Mouse (Mus musculus) central nervous system, embryonic 14 days (tissue): ENCODE data around the gene Scube3. TPM values are rescaled to one million over a fixed set of nuclear protein-coding genes. Genes with fewer than 3 reads are reported as not detected.

Experiments used
- polyA plus RNA-seq: library from polyadenylated mRNA; depleted of rRNA; stranded (reverse); fragments of >200 nt; gene quantifications from 2 replicates; pipeline ENCODE4 v1.2.3, GENCODE M21; 2012; rRNA removed

Scube3 gene
- polyA plus RNA-seq = 19.3 and 25.1 TPM in 2 replicates

GRCm38 (mm10) chr17:28141771-28142699 lies at the start of gene Scube3:
Scube3 (plus strand) TSS chr17:28142141.

DNA sequence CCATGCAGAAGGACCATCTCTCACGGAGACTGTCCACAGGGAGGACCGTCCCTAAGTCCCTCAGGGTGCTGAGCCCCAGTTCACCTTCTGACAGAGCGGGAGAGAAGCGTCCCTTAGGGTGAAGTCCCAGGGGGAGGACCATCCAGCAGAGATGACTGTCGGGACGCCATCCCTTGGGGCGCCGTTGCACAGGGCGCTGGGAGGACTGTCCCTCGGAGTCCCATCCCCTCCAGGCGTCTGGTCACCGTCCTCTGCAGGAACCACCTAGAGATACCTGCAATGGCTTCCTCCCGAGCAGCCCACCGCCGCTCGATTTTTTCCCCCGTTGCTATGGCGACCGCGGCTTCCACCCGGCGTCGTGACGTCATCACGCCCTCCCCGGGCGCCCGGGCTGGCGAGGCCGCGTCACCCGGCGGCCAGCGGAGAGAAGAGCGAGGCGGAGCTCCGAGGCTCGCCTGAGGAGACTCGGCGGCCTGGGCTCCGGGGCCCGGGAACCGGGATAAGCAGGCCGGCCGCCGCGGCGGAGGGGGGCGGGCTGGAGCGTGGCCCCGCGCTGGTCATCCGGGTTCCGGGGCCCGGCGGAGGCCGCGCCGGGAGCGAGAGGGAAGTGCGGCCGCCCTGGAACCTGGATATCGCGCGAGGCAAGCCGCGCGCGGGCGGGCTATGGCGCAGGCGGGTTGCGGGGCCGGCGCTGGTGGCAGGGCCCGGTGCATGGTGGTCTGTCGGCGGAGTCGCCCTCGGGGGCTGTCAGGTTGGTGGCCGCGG lies 35.0 kb downstream of the Scube3 start, which contains the start of gene Zfp523:
Zfp523 (plus strand) TSS at position 355 of the 765 bp plus-strand sequence.

DNA sequence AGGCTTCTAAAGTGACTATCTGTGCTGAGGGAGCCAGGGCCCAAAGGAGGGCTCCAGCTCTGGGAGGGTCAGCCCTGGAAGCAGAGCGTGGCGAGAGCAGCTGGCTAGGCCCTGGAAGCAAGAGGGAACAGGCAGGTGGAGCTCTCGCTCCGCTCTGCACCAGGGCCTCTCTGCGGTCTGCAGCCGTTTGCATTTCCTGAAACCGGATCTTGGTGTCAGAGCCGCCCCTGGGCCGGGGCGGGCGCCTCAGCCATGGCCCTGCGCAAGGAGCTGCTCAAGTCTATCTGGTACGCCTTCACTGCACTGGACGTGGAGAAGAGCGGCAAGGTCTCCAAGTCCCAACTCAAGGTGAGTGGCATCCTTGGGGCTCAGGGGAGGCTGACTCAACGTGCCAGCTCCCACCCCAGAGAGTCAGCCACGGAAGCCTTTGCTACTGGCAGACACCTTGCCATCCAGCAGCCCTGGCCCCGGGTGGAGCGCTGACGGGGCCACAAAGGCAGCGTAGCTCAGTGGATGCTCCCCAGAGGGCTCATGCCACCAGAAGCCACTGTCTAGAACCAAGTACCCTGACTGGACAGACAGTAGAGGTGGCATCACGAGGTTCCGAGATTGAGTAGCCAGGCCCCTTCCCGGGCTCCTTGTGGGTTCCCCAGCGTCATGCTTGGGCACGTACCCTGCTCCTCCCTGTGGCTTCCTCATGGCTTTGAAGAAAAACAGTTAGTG lies 65.8 kb downstream of the Scube3 start, which contains the start of gene Def6:
Def6 (plus strand) TSS at position 188 of the 723 bp plus-strand sequence.

Other genes with a start within 250 kb of the Scube3 start
- gene Anks1, start 232.8 kb upstream of the Scube3 start, polyA plus RNA-seq = 77.5 and 81.4 TPM in 2 replicates
- 45.2 and 50.5 TPM in 2 replicates for gene Taf11, start 232.3 kb upstream of the Scube3 start, polyA plus RNA-seq
- 2.4 and 2.8 TPM in 2 replicates for gene Tcp11, start 61.5 kb upstream of the Scube3 start, polyA plus RNA-seq
- 111 and 117 TPM in 2 replicates for gene Zfp523, start 35.0 kb downstream of the Scube3 start, polyA plus RNA-seq
- 6.7 and 9.6 TPM in 2 replicates for gene Def6, start 65.6 kb downstream of the Scube3 start, polyA plus RNA-seq
- 14.8 and 17.1 TPM in 2 replicates for gene Ppard, start 90.6 kb downstream of the Scube3 start, polyA plus RNA-seq
- 15.5 and 18.4 TPM in 2 replicates for gene Fance, start 171.4 kb downstream of the Scube3 start, polyA plus RNA-seq
- 2,677 and 2,789 TPM in 2 replicates for gene Rpl10a, start 186.3 kb downstream of the Scube3 start, polyA plus RNA-seq
- gene Tead3, start 208.7 kb downstream of the Scube3 start, polyA plus RNA-seq = 15.8 and 27.5 TPM in 2 replicates
- 2.0 and 2.5 TPM in 2 replicates for gene Tulp1, start 223.1 kb downstream of the Scube3 start, polyA plus RNA-seq